Mouse (Mus musculus) kidney, postnatal 0 days (tissue): ENCODE measurements around the gene Plch2. TPM values are rescaled to one million over a fixed set of nuclear protein-coding genes. Genes with fewer than 3 reads are reported as not detected.
A peak's percentile ranks its signal among the peaks of the same experiment; 100 is the strongest.
"Not testable (repeated sequence)": the region's sequence is repeated elsewhere in the genome, so short reads cannot be mapped to it uniquely, and the experiment has no call there.

ENCODE experiments used
- ATAC-seq: fragments of 200-750 bp; cut with Nextera tagmentation; replicated peaks from 2 replicates; pipeline ENCODE4 v1.8.0; 2017; ENCODE audit warnings: low read depth, moderate number of reproducible peaks, moderate TSS enrichment, moderate library complexity; ENCODE audit not compliant: low FRiP score
- DNase-seq: peaks from one replicate; pipeline ENCODE4 v3.0.0-alpha.2; 2016; ENCODE audit warnings: low spot score
- H3K27ac ChIP-seq: fragments of 300-500 bp; sonication (generic); 2 replicates; pipeline ENCODE4 v1.5.1; 2014; ENCODE audit warnings: mild to moderate bottlenecking
- H3K27me3 ChIP-seq: fragments of 300-500 bp; sonication (generic); 2 replicates; pipeline ENCODE4 v1.6.1; 2014; ENCODE audit warnings: low read length, mixed read lengths; ENCODE audit not compliant: insufficient read depth
- H3K36me3 ChIP-seq: fragments of 300-500 bp; sonication (generic); 2 replicates; pipeline ENCODE4 v1.6.1; 2014; ENCODE audit warnings: low read length, mixed read lengths; ENCODE audit not compliant: insufficient read depth
- H3K4me1 ChIP-seq: fragments of 300-500 bp; sonication (generic); replicated peaks from 2 replicates; pipeline ENCODE4 v1.6.1; 2014; ENCODE audit warnings: antibody characterized with exemption, low read length, mixed read lengths; ENCODE audit not compliant: insufficient read depth
- H3K4me2 ChIP-seq: fragments of 300-500 bp; sonication (generic); 2 replicates; pipeline ENCODE4 v1.6.1; 2014; ENCODE audit warnings: mild to moderate bottlenecking, low read length, moderate library complexity, mixed read lengths
- H3K4me3 ChIP-seq: fragments of 300-500 bp; sonication (generic); replicated peaks from 2 replicates; pipeline ENCODE4 v1.5.1; 2014; ENCODE audit warnings: low read depth, low read length
- H3K9ac ChIP-seq: fragments of 300-500 bp; sonication (generic); 2 replicates; pipeline ENCODE4 v1.6.1; 2014; ENCODE audit warnings: low read depth, low read length
- H3K9me3 ChIP-seq: fragments of 300-500 bp; sonication (generic); replicated peaks from 2 replicates; pipeline ENCODE4 v1.6.1; 2016; ENCODE audit warnings: low read length, inconsistent platforms, mixed read lengths
- CTCF ChIP-seq: IDR thresholded peaks from 2 replicates; pipeline ENCODE4 v1.5.1; 2016; ENCODE audit warnings: antibody characterized with exemption, low read depth, mild to moderate bottlenecking, moderate library complexity
- WGBS: fragments of 180-500 bp; shearing (Covaris S2); extraction: QIAGEN DNeasy Blood & Tissue Kit; methylation state at CpG from one replicate; pipeline ENCODE4 v1.1.7; 2014; 5-methylcytosine and 5-hydroxymethylcytosine counted together
- polyA plus RNA-seq: library from polyadenylated mRNA; unstranded; fragments of >200 nt; fragmentation: Nextera tagmentation; extraction: Ambion mirVana; gene quantifications from 2 replicates; pipeline ENCODE4 v1.2.1, GENCODE M21; 2015

Gene Plch2
- polyA plus RNA-seq, 1 experiment from 2014 or later, result 2.3 TPM

DNA sequence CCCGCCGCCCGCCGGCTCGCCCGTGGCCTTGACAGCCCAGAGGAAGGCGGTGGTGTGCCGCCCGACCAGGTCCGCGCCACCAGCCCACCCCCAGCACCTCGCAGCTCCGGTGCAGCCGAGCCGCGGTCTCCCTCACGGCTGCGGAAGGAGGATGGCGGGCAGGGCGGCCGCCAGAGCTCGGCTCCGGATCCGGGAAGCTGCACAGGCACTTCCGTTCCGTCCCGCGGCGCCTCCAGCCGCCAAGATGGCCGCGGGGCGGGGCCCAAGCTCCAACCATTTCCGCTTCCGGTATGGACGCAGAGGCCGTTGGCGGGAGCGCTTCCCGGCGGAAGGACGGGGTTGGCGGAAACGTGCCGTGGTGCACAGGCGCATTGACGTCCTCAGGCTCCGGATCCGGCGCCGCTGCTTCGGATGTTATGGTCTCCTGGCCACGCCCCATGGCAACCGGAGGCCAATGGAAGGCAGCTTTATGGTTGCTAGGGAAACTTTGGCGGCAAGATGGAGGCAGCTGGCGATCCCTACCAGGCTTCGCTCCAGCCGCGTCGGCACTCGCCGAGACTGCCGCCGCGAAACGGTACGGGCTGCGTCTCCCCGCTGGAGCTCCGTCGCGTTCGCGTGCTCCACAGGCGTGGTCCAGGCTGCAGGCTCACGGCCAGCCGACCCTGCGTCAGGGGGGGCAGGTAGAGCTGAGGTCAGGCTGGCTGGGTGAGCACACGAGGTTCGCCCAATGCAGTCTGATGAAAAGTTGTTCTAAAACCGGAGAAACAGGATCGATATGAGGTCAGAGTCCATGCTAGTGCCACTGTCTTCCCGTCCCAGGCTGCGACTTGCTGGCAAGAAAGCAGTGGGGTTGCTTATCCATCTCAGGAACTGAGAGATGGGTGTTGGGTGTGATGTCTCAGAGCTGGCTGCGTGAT, 29.8 kb upstream of the Plch2 start, which contains the start of the genes Rer1 and Morn1:
Gene Rer1, minus strand, starts transcription at position 275 of the 917 bp plus-strand sequence.
Gene Morn1, plus strand, starts transcription at position 470 of the 917 bp plus-strand sequence.
- Histone ChIP-seq H3K27ac (peak within 1 kb of the TSS; percentile 92), H3K9ac (peak within 1 kb of the TSS; percentile 91), H3K4me2 (peak within 1 kb of the TSS; percentile 85), H3K4me3 (peak within 1 kb of the TSS; percentile 98), H3K9me3 (no peaks in the 10 kb centered on the region), H3K4me1 (peaks cover 17% of the 10 kb centered on the region; the same call in 1 of the 2 replicates), H3K27me3 (no peaks in the 10 kb centered on the region), H3K36me3 (0 out of 2 replicates have a peak, but pooled peaks cover 8% of the 10 kb centered on the region)
- DNase-seq (peak; percentile 99), ATAC-seq (peak; percentile 96)
- TF ChIP-seq CTCF, result no peak
- under 1% methylated on average over 71 of the region's 85 CpGs for WGBS

- peaks cover 11% of the 10 kb centered on the region; the same call in 1 of the 2 replicates for H3K36me3 ChIP-seq
- H3K4me1 ChIP-seq, result peaks cover 17% of the 10 kb centered on the region; the same call in 1 of the 2 replicates
- TF ChIP-seq CTCF, result no peak
- H3K4me2 ChIP-seq, result peak overlapping the region; percentile 85
- WGBS, result 5% methylated on average over 32 of the region's 35 CpGs
- H3K4me3 ChIP-seq, result peak overlapping the region; percentile 98
- DNase-seq (peak; percentile 38), ATAC-seq (no peak)
- H3K9me3 ChIP-seq, result no peaks in the 10 kb centered on the region
- no peaks in the 10 kb centered on the region for H3K27me3 ChIP-seq
- H3K9ac ChIP-seq, result peak overlapping the region; percentile 91
- peak overlapping the region; percentile 92 for H3K27ac ChIP-seq
Observed at GRCm38 (mm10) chr4:155085206-155086107, 28.9 kb upstream of the Plch2 start.

DNA sequence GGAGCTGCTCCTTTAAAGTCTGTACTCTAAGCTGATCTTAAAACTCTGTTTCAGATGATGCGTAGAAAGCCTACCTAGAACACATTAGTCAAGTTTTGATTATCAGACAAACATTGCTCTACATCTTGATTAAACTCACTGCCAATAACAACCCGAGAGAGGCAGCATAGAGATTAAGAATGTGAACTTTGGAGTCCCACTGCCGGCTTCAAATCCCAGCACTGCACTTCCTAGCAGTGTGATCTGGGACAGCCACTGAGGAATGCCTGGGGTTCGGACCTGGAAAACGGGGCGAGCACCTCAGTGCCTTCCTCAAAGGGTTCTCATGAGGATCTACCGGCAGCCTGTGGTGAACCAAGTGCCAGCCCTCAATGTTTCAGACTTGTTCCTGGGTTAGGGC, 27.8 kb upstream of the Plch2 start:
- H3K4me2 ChIP-seq, result peak overlapping the region; percentile 85
- 0 out of 2 replicates have a peak overlapping the region, but pooled peaks have one; percentile 5 for H3K9ac ChIP-seq
- DNase-seq (no peak), ATAC-seq (no peak)
- H3K4me3 ChIP-seq, result peak overlapping the region; percentile 98; the same call in 1 of the 2 replicates
- H3K9me3 ChIP-seq, result no peaks in the 10 kb centered on the region
- no peak for TF ChIP-seq CTCF
- peaks cover 17% of the 10 kb centered on the region; the same call in 1 of the 2 replicates for H3K4me1 ChIP-seq
- 85% methylated on average over 7 of the region's 7 CpGs for WGBS
- no peak overlapping the region for H3K27ac ChIP-seq
- no peaks in the 10 kb centered on the region for H3K27me3 ChIP-seq
- H3K36me3 ChIP-seq, result peaks cover 18% of the 10 kb centered on the region

GRCm38 (mm10) chr4:155083553-155083952, 27.0 kb upstream of the Plch2 start:
- no peak overlapping the region for H3K4me3 ChIP-seq
- DNase-seq (no peak), ATAC-seq (no peak)
- TF ChIP-seq CTCF, result no peak
- no peak overlapping the region for H3K27ac ChIP-seq
- no peaks in the 10 kb centered on the region for H3K9me3 ChIP-seq
- 85% methylated on average over 4 of the region's 4 CpGs for WGBS
- H3K36me3 ChIP-seq, result peaks cover 17% of the 10 kb centered on the region
- no peaks in the 10 kb centered on the region for H3K27me3 ChIP-seq
- H3K4me2 ChIP-seq, result no peak overlapping the region
- H3K9ac ChIP-seq, result no peak overlapping the region
- H3K4me1 ChIP-seq, result peaks cover 17% of the 10 kb centered on the region; the same call in 1 of the 2 replicates

GRCm38 (mm10) chr4:155079666-155080065, 23.1 kb upstream of the Plch2 start:
- no peak overlapping the region for H3K4me3 ChIP-seq
- WGBS, result 71% methylated on average over 6 of the region's 6 CpGs
- H3K36me3 ChIP-seq, result peaks cover 43% of the 10 kb centered on the region
- H3K9me3 ChIP-seq, result no peaks in the 10 kb centered on the region
- ATAC-seq (no peak), DNase-seq (no peak)
- no peak overlapping the region for H3K4me2 ChIP-seq
- H3K4me1 ChIP-seq, result peaks cover 6% of the 10 kb centered on the region; the same call in 1 of the 2 replicates
- no peaks in the 10 kb centered on the region for H3K27me3 ChIP-seq
- no peak for TF ChIP-seq CTCF
- no peak overlapping the region for H3K27ac ChIP-seq
- no peak overlapping the region for H3K9ac ChIP-seq

DNA sequence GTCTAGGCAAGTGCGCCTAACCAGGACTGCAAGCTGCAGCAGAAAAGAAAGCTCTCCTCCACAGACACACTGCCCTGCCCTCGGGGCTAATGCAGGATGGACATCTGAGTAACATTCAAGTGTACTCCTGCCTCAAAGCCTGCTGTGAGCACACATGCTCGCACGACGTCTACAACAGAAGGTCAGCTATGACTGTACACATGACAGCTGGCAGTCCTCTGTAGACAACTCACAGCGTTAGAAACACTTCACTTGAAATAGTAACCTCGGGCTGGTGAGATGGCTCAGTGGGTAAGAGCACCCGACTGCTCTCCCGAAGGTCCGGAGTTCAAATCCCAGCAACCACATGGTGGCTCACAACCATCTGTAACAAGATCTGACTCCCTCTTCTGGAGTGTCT, 22.2 kb upstream of the Plch2 start:
- DNase-seq, H3K4me2 ChIP-seq, ATAC-seq, H3K9me3 ChIP-seq, H3K4me1 ChIP-seq, H3K27ac ChIP-seq, H3K27me3 ChIP-seq, H3K9ac ChIP-seq, H3K4me3 ChIP-seq: not testable (repeated sequence)
- WGBS, result 86% methylated on average over 10 of the region's 10 CpGs
- H3K36me3 ChIP-seq, result peaks cover 50% of the 10 kb centered on the region
